Mouse (Mus musculus) retina, adult 2 months (tissue): ENCODE results near the gene Nkx1-1.

Source experiments
- DNase-seq: peaks from one replicate; pipeline ENCODE4 v3.0.0-alpha.2; 2012; ENCODE audit warnings: low read depth, low spot score

Gene Nkx1-1

GRCm38 (mm10) chr5:33420313-33420712 is 13.5 kb downstream of the Nkx1-1 start:
- no peak for DNase-seq

DNA sequence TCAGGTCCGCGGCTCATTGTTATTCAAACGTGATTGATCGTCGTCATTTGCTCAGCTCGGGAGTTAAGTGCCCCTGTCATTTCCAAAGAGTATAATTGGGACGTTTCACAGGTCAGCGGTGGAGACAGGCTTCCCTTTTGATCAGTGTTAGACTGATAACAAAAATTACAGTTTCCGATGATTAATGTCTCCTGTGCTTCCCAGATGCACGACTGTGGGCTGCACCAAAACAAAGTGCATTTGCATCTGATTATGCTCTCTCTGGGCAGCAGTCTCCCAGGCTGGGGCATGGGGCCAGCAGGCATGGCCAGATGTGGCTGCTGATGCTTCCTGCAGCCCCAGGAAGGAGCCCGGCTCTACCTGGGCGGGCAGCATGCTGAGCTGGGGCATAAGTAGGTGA is 33.0 kb downstream of the Nkx1-1 start:
- DNase-seq = no peak

GRCm38 (mm10) chr5:33396828-33397227 is 36.9 kb downstream of the Nkx1-1 start:
- DNase-seq = no peak

DNA sequence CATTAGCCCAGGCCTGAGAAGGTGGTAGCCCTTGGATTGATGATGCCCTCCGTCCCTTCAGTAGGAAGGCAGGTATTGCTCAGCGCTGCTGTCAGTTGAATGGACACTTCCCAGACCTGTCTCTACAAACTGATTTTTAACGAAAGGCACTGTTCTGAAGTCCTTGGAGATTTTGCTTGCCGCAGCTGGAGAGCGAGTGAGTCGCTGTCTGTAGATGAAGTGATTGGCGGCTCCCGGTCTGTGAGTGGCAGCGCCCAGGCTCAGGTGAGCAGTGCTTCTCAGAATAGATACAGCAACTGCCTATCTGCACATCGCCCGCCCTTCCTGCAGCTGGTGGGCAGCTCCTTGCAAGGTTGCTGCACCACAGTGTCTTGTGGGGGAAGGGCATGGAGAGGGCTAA is 38.1 kb downstream of the Nkx1-1 start:
- DNase-seq = no peak

DNA sequence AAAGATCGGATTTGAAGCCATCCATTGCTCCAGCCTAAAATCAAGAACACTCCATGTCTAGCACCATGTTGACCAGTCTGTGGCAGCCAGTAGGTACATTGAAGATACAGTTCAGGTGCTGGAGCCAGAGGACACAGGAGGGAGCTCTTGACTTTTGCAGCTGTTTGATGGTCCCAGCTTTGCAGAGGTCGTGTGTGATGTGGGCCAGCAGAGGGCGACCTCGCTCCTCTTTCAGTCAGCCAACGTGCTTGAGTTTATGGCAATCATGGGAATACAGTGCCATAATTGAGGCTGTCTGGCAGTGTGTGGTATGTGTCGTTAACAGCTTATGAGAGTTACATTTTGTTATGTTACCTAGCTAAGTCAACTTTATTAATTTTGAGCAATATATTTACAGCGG is 40.0 kb downstream of the Nkx1-1 start:
- DNase-seq = peak; percentile 55

DNA sequence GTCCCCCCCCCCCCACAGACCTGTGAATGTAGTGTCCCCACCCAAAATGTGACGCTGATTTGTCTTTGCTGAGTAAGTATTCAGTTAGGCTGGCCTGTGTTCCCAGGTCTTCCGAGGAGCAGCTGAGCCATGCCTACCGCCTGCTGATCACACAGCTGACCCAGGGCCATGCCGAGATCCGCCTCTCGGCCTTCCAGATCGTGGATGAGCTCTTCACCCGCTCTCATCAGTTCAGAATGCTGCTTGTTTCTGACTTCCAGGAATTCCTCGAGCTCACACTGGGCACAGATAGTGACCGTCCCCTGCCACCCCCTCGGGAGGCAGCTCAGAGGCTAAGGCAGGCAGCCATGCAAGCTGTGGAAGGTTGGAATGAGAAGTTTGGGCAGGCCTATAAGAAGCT is 46.2 kb downstream of the Nkx1-1 start:
- no peak for DNase-seq
